Mouse (Mus musculus) retina, adult 2 months (tissue): ENCODE results near the gene Comp.

ENCODE experiments used
- DNase-seq: peaks from one replicate; pipeline ENCODE4 v3.0.0-alpha.2; 2012; ENCODE audit warnings: low read depth, low spot score

Gene Comp

DNA sequence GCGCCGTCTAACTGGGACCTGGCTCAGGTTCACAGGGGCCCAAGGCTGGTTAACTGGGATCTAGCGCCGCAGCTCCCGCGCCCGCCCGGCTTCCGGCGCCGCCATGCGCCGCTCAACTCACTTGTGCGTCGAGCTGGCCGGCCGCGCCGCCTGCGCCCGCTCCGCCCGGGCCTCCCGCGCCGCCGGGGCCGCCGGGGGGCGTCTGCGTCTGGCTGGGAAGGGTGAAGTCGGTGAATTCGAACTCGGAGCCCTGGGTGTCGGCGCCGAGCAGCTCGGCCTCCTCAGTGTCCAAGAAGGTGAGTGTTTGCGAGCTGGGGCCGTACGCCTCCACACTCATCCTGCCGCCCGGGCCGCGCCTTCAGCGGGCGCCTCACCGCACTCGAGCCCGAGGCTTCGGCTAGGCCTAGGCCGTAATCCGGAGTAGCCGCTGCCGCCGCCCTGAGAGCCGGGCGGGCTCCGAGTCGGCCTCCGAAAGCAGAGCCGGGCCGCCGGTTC, 20.7 kb upstream of the Comp start:
- no peak for DNase-seq

DNA sequence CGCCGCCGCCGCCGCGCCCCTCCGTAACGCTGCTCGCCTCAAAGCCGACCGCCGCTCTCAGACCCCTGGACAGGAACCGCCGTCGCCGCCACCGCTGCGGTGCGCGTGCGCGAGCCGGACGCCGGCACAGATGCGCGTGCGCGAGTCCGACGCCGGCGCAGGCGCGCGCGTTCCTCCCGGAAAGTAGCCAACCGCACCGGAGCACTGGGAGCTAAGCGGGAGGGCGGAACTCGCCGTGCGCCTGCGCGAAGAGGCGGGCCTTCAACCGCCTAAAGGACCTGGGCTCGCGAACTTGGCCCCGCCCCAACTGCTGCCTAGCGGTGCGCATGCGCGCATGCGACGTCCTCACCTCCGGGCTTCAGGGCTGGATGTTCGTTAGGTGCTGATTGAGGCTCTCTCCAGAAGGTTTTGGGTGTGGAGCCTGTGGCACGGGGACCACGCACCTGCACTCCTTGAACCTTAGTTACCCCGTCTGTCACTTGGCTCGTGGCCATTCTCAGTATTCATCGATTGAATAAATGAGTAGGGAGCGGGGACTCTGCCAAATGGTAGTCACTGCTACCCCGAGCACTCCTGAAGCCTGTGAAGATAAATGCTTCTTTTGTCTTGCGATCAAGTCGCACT, 20.1 kb upstream of the Comp start, which contains the start of gene Upf1:
Gene Upf1 (minus strand): TSS at position 85 of the 624 bp plus-strand sequence.
- peak; percentile 99 for DNase-seq

DNA sequence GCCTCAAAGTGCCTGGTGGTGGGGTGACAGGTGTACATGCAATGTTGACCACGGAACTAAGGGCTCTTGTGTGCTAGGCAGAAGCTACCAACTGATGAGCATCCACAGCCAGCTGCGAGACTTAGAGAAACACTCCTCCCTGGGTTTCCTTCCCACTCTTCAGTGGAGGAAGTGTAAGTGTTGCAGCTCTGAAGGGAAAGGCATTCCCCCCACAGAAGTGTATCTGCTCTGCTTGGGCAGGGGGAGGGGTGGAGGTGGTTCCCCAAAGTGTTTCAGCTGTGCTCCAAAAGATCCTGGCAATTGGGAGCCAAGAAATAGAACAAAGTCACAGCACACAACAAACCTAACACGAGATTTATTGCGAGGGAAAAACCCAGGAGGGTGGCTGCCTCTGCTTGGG, 19.4 kb upstream of the Comp start:
- no peak for DNase-seq

DNA sequence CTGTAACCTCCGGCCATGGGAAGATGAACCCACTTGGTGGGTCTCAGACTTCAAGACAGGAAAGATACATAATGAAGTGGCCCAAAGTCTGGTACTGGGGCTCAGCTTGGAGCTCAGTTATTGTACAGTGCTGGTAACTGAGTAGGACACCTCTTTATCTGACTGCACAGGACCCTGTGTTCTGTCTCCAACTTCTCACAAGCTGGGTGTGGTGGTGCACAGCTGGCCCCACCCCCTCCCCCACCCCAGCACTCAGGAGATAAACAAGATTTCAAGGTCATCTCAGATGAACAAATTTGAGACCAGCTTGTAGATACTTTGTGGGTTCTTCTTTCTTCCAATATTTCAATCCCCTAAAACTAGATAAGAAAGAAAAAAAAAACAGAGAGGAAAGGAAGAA, 17.2 kb upstream of the Comp start:
- DNase-seq, result no peak

GRCm38 (mm10) chr8:70359411-70359810, 13.9 kb upstream of the Comp start:
- DNase-seq, result no peak

- no peak for DNase-seq
These were observed 12.6 kb upstream of the Comp start for GRCm38 (mm10) chr8:70360769-70361168.

DNA sequence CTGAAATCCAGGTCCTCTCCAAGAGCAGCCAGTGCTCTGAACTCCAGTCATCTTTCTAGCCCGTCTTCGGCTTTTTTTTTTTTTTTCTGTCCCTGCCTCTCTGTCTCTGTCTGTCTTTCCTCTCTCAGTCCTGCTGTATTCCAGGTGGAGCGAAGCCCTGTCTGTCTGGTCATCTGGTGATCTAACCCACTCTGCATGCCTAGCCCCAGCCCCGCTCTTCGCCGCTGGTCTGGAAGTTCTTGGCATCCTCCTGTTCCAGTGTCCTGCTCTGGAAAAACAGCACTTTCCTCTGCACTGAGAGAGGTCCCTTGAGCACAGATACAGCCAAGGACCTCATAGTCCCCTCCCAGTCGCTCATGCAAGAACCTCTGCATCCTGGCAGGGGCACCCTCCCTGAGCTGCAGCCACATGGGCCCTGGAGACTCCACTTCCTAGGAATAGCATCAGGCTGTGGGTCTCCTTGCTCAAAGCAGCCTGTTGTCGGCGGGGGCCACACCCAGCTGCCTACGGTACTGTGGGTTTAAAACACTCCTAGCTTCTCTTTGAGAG, 11.8 kb upstream of the Comp start:
- no peak for DNase-seq

GRCm38 (mm10) chr8:70364066-70364465, 9.3 kb upstream of the Comp start:
- no peak for DNase-seq

GRCm38 (mm10) chr8:70366588-70366987, 6.8 kb upstream of the Comp start:
- DNase-seq, result no peak

GRCm38 (mm10) chr8:70370476-70370875, 2.9 kb upstream of the Comp start:
- no peak for DNase-seq

DNA sequence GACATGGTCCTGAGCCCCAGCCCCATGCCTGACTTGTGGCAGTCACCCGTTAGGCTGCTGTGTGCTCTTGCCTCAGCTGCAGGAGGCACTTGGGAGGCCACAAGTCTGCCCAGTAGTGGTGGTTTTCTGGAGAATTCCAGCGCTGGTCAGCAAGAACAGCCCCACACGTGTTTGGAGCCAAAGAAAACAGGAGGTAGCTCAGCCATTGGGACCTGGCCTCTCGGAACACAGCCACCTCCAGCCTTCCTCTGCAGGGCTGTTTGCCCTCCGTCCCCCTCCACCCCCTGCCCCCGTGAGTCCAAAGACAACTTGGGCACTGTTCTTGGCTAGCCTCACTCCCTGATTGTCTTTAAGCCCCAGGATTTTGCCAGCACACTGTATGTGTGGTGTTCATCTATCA, 1.4 kb upstream of the Comp start:
- DNase-seq, result no peak

DNA sequence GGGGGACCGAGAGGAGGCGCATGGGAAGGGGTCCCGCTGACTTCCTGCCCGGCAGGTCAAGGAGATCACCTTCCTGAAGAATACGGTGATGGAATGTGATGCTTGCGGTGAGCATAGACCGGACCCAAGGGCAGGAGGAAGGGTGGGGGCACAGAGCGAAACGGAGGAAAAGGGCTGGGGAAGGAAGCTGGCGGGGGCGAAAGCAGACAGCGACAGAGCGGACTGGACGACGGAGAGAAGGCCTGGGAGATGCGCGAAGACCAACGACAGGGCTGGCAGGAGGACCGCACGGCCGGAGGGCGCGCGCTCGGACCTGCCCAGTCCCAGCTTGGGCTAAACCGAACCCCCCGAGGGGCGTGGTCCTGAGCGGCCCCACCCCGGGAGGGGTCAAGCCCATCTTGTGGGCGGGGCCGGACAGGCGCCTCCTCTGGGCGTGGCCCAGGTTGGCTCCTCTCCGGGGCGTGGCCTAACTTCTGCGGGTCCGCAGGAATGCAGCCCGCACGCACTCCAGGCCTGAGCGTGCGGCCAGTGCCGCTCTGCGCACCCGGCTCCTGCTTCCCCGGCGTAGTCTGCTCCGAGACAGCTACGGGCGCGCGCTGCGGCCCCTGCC, 1.1 kb downstream of the Comp start:
- peak; percentile 66 for DNase-seq

DNA sequence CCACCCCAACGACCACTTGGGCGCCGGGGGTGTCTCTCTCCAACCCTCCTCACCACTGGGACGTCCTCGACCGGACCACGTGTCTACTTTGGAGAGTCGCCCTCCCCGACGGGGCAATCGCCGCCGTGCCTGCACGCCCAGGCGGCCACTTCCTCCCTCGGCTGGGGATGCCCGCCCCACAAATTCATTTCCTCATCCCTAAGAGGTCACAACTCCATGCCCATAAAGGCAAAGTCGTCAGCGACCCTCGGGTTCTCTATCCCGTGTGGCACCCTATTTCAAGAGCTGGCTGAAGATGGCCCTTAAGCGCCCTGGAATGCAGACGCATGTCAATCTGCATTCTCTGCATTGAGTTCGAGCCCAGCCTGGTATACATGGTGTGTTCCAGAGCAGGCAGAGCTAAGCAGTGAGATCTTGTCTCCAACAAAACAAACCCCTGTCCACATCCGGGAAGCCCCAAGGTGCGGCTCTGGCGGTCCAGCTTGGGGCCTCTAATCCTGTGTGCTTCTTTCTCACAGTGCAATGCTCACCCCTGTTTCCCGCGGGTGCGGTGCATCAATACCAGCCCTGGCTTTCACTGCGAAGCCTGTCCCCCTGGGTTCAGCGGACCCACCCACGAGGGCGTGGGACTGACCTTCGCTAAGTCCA, 2.0 kb downstream of the Comp start:
- DNase-seq, result no peak

DNA sequence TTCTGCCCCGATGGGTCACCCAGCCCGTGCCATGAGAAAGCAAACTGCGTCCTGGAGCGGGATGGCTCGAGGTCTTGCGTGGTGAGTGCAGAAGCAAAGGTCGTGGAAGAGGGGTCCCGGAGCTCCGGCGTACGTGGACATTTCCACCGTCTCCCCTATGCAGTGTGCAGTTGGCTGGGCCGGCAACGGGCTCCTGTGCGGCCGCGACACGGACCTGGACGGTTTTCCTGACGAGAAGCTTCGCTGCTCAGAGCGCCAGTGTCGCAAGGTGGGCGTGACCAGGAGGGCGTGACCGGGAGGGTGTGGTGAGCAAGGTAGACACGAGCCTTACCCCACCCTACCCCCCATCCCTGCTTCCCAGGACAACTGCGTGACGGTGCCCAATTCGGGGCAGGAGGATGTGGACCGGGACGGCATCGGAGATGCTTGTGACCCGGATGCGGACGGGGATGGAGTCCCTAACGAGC, 3.0 kb downstream of the Comp start:
- DNase-seq, result no peak

DNA sequence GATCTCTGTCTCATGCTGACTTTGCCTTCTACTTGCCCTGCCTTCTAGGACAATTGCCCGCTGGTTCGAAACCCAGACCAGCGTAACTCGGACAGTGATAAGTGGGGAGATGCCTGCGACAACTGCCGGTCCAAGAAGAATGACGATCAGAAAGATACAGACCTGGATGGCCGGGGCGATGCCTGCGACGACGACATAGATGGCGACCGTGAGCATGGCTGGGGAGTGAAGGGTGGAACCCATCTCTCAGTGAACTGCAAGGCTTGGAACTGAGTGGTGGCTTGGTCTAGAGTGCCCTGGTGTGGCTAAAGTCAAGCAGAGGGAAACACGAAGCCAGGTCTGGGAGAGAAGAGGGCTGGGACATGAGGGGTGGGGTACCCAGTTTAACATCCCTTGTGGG, 3.7 kb downstream of the Comp start:
- no peak for DNase-seq

GRCm38 (mm10) chr8:70380069-70380468, 6.7 kb downstream of the Comp start:
- DNase-seq, result no peak

DNA sequence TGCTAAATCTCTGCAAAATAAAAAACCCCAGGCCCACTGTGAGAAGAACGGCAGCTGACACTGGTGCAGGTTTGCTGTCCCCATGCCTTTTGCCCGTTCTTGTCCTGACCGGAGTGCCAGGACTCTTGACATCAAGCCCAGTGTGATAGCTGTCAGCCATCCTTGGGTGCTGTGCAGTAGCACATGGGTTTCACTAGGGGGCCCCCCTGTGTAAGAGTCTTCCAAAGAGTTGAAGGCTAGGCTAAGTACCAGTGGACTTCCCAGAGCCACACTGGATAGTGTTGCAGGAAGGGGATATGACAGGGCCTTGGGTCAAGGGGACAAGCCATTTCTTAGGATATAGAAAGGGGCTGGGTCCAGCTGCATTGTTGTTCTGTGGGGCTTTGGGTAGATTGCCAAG, 9.9 kb downstream of the Comp start:
- peak; percentile 43 for DNase-seq

- no peak for DNase-seq
These were observed 16.3 kb downstream of the Comp start for GRCm38 (mm10) chr8:70389678-70390077.

DNA sequence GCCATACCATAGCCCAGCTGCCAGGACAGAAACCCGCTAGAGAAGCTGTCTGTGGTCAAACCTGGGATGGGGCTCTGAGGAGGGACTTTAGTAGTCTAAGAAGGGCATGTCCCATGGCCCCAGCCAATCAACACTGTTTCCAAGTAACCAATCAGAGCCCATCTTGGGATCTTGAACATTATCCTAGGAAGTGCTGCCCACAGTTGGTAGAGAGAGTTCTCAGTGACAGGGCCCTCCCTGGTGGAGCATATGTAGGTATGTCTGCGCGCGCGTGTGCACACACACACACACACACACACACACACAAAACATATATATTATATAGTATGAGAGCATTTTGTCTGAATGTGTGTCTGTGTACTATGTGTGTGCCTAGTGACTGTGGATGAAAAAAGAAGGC, 19.7 kb downstream of the Comp start:
- no peak for DNase-seq

DNA sequence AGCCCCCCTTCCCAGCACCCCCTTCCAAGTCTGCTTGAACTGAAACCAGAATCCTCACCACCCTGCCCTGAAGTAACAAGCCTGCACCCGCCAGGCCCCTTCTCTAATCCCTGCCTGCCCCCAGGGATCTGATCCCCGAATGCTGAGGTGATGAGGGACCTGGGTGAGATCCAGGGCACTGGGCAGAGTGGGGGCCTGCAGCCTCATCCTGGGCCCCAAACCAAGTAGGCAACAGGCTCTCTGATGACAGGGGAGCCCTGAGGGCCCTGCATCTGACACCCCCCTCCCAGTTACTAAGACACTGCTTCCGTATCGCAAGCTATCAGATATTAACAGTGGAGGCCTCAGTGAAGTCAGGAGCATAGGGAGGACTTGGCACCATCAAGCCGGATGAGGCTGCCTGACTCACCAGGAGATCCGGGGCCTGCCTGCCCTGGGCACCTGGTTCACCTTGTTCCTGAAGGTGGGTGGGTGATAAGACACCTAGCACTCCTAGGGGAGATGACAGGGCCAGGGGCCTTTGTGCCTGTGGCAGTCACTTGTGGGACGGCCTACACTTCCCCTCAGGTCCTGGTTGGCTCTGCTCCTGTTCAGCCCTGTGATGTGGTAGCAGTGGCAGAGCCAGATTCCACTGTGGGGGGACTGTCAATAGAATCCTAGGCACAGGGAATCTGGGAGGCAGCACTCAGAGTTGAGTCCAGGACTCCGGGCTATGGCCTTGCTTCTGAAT, 21.1 kb downstream of the Comp start:
- no peak for DNase-seq

- no peak for DNase-seq
These were observed 22.3 kb downstream of the Comp start for GRCm38 (mm10) chr8:70395649-70396048.

DNA sequence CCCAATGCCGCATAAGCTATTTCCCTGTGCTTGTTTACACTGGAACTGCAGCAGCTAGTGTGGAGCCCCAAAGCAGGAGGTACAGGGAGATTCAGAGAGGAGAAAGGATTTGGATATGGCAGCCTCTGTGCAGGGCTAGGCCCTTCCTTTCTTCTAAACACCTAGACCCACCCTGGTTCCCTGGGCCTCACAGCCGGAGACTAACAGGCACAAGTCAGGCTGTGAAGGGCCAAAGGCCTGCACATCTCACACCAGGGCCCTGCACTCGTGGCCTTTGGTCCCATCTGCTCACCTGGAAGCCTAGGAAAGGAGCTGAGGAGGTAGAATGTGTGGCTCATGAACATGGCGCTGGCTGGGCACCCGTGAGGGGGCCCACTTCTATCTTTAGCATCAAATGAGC, 22.8 kb downstream of the Comp start:
- DNase-seq, result no peak
